Mouse (Mus musculus): ENCODE data around the gene Calu. TPM values are rescaled to one million over a fixed set of nuclear protein-coding genes. Genes with fewer than 3 reads are reported as not detected.

Gene Calu
- polyA plus RNA-seq, 1 experiment from 2014 or later, result 378 TPM

- 46% methylated on average over 1 of the region's 1 CpGs for WGBS
- Histone ChIP-seq H3K9me3 (no peaks in the 10 kb centered on the region), H3K27me3 (peaks cover 24% of the 10 kb centered on the region), H3K4me1 (peaks cover 16% of the 10 kb centered on the region), H3K4me2 (no peak overlapping the region), H3K4me3 (no peak overlapping the region), H3K9ac (no peak overlapping the region), H3K27ac (no peak overlapping the region), H3K36me3 (peaks cover 2% of the 10 kb centered on the region; the same call in 1 of the 2 replicates)
- no peak for ATAC-seq (ENCODE audit: insufficient number of reproducible peaks, insufficient read depth, low FRiP score, low TSS enrichment, low read depth)
Measured at GRCm38 (mm10) chr6:29394286-29394685, 46.4 kb downstream of the Calu start.

GRCm38 (mm10) chr6:29395910-29396713, 48.2 kb downstream of the Calu start, which contains the start of gene Ccdc136:
TSS of gene Ccdc136 (plus strand) at chr6:29396309.
- H3K27ac ChIP-seq, result peak within 1 kb of the TSS; percentile 73
- peak within 1 kb of the TSS; percentile 68 for H3K4me3 ChIP-seq
- H3K27me3 ChIP-seq, result peaks cover 24% of the 10 kb centered on the region
- peak within 1 kb of the TSS; percentile 78 for H3K9ac ChIP-seq
- H3K9me3 ChIP-seq, result no peaks in the 10 kb centered on the region
- 2% methylated on average over 45 of the region's 49 CpGs for WGBS
- ATAC-seq (ENCODE audit: insufficient number of reproducible peaks, insufficient read depth, low FRiP score, low TSS enrichment, low read depth), result peak; percentile 84
- peak within 1 kb of the TSS; percentile 89 for H3K4me2 ChIP-seq
- peaks cover 16% of the 10 kb centered on the region for H3K4me1 ChIP-seq
- peaks cover 5% of the 10 kb centered on the region; the same call in 1 of the 2 replicates for H3K36me3 ChIP-seq

- H3K4me1 ChIP-seq, result peaks cover 16% of the 10 kb centered on the region
- WGBS, result 5% methylated on average over 24 of the region's 24 CpGs
- H3K9ac ChIP-seq, result peak overlapping the region; percentile 78
- peak overlapping the region; percentile 89 for H3K4me2 ChIP-seq
- peak; percentile 61 for ATAC-seq (ENCODE audit: insufficient number of reproducible peaks, insufficient read depth, low FRiP score, low TSS enrichment, low read depth)
- H3K9me3 ChIP-seq, result no peaks in the 10 kb centered on the region
- peak overlapping the region; percentile 68 for H3K4me3 ChIP-seq
- H3K27me3 ChIP-seq, result peaks cover 23% of the 10 kb centered on the region
- H3K36me3 ChIP-seq, result peaks cover 8% of the 10 kb centered on the region; the same call in 1 of the 2 replicates
- H3K27ac ChIP-seq, result peak overlapping the region; percentile 73
Measured at GRCm38 (mm10) chr6:29396714-29397540, 49.1 kb downstream of the Calu start.

- Histone ChIP-seq H3K36me3 (peaks cover 8% of the 10 kb centered on the region; the same call in 1 of the 2 replicates), H3K27me3 (peaks cover 24% of the 10 kb centered on the region), H3K9ac (peak overlapping the region; percentile 78), H3K27ac (peak overlapping the region; percentile 73), H3K4me1 (peaks cover 17% of the 10 kb centered on the region), H3K4me3 (peak overlapping the region; percentile 68), H3K4me2 (peak overlapping the region; percentile 89), H3K9me3 (no peaks in the 10 kb centered on the region)
- ATAC-seq (ENCODE audit: insufficient number of reproducible peaks, insufficient read depth, low FRiP score, low TSS enrichment, low read depth), result peak; percentile 50; the same call in 1 of the 2 replicates
- 7% methylated on average over 6 of the region's 6 CpGs for WGBS
Measured at GRCm38 (mm10) chr6:29397575-29397974, 49.7 kb downstream of the Calu start.

- H3K4me1 ChIP-seq, result peaks cover 21% of the 10 kb centered on the region
- no peak for ATAC-seq (ENCODE audit: insufficient number of reproducible peaks, insufficient read depth, low FRiP score, low TSS enrichment, low read depth)
- H3K27ac ChIP-seq, result no peak overlapping the region
- H3K27me3 ChIP-seq, result peaks cover 11% of the 10 kb centered on the region
- H3K36me3 ChIP-seq, result peaks cover 8% of the 10 kb centered on the region; the same call in 1 of the 2 replicates
- H3K9ac ChIP-seq, result no peak overlapping the region
- 82% methylated on average over 4 of the region's 4 CpGs for WGBS
- H3K9me3 ChIP-seq, result no peaks in the 10 kb centered on the region
- H3K4me2 ChIP-seq, result no peak overlapping the region
- no peak overlapping the region for H3K4me3 ChIP-seq
Measured at GRCm38 (mm10) chr6:29399851-29400250, 52.0 kb downstream of the Calu start.

GRCm38 (mm10) chr6:29402693-29403342, 54.9 kb downstream of the Calu start:
- 5% methylated on average over 34 of the region's 34 CpGs for WGBS
- H3K4me3 ChIP-seq, result peak overlapping the region; percentile 25
- H3K4me2 ChIP-seq, result peak overlapping the region; percentile 50
- H3K9ac ChIP-seq, result no peak overlapping the region
- peaks cover 18% of the 10 kb centered on the region; the same call in 1 of the 2 replicates for H3K36me3 ChIP-seq
- H3K27me3 ChIP-seq, result peaks cover 3% of the 10 kb centered on the region; the same call in 1 of the 2 replicates
- H3K9me3 ChIP-seq, result no peaks in the 10 kb centered on the region
- no peak overlapping the region for H3K27ac ChIP-seq
- no peak for ATAC-seq (ENCODE audit: insufficient number of reproducible peaks, insufficient read depth, low FRiP score, low TSS enrichment, low read depth)
- peaks cover 8% of the 10 kb centered on the region for H3K4me1 ChIP-seq

- H3K9me3 ChIP-seq, result no peaks in the 10 kb centered on the region
Measured at GRCm38 (mm10) chr6:29406412-29406811, 58.5 kb downstream of the Calu start.

GRCm38 (mm10) chr6:29415446-29415845, 67.6 kb downstream of the Calu start:
- peaks cover 63% of the 10 kb centered on the region for H3K36me3 ChIP-seq

More at GRCm38 (mm10) chr6:29406412-29406811, 58.5 kb downstream of the Calu start:
- H3K4me3 ChIP-seq, result no peak overlapping the region
- no peak overlapping the region for H3K27ac ChIP-seq
- H3K27me3 ChIP-seq, result peaks cover 3% of the 10 kb centered on the region; the same call in 1 of the 2 replicates
- WGBS, result 90% methylated on average over 6 of the region's 6 CpGs
- H3K9ac ChIP-seq, result no peak overlapping the region
- peaks cover 36% of the 10 kb centered on the region for H3K36me3 ChIP-seq
- H3K4me2 ChIP-seq, result no peak overlapping the region
- peaks cover 5% of the 10 kb centered on the region for H3K4me1 ChIP-seq
- ATAC-seq (ENCODE audit: insufficient number of reproducible peaks, insufficient read depth, low FRiP score, low TSS enrichment, low read depth), result no peak

GRCm38 (mm10) chr6:29420596-29420995, 72.7 kb downstream of the Calu start:
- ATAC-seq (ENCODE audit: insufficient number of reproducible peaks, insufficient read depth, low FRiP score, low TSS enrichment, low read depth), result no peak
- Histone ChIP-seq H3K9ac (no peak overlapping the region), H3K4me3 (no peak overlapping the region), H3K4me1 (no peaks in the 10 kb centered on the region), H3K36me3 (peaks cover 31% of the 10 kb centered on the region), H3K27me3 (no peaks in the 10 kb centered on the region), H3K9me3 (no peaks in the 10 kb centered on the region), H3K27ac (no peak overlapping the region), H3K4me2 (no peak overlapping the region)
- 94% methylated on average over 2 of the region's 2 CpGs for WGBS

More at GRCm38 (mm10) chr6:29415446-29415845, 67.6 kb downstream of the Calu start:
- H3K4me2 ChIP-seq, result no peak overlapping the region
- no peaks in the 10 kb centered on the region for H3K27me3 ChIP-seq
- WGBS, result 85% methylated on average over 9 of the region's 9 CpGs
- H3K9me3 ChIP-seq, result no peaks in the 10 kb centered on the region
- no peak for ATAC-seq (ENCODE audit: insufficient number of reproducible peaks, insufficient read depth, low FRiP score, low TSS enrichment, low read depth)
- no peak overlapping the region for H3K27ac ChIP-seq
- H3K9ac ChIP-seq, result no peak overlapping the region
- H3K4me1 ChIP-seq, result no peaks in the 10 kb centered on the region
- no peak overlapping the region for H3K4me3 ChIP-seq

- no peak for ATAC-seq (ENCODE audit: insufficient number of reproducible peaks, insufficient read depth, low FRiP score, low TSS enrichment, low read depth)
- H3K4me2 ChIP-seq, result no peak overlapping the region
- H3K9ac ChIP-seq, result no peak overlapping the region
- no peak overlapping the region for H3K4me3 ChIP-seq
- WGBS, result 87% methylated on average over 8 of the region's 8 CpGs
- H3K9me3 ChIP-seq, result no peaks in the 10 kb centered on the region
- H3K4me1 ChIP-seq, result no peaks in the 10 kb centered on the region
- no peaks in the 10 kb centered on the region for H3K27me3 ChIP-seq
- no peak overlapping the region for H3K27ac ChIP-seq
- peaks cover 4% of the 10 kb centered on the region; the same call in 1 of the 2 replicates for H3K36me3 ChIP-seq
Measured at GRCm38 (mm10) chr6:29425118-29425517, 77.2 kb downstream of the Calu start.

GRCm38 (mm10) chr6:29426331-29426730, 78.5 kb downstream of the Calu start:
- Histone ChIP-seq H3K27ac (no peak overlapping the region), H3K9me3 (no peaks in the 10 kb centered on the region), H3K36me3 (no peaks in the 10 kb centered on the region), H3K4me2 (no peak overlapping the region), H3K4me1 (peaks cover 9% of the 10 kb centered on the region), H3K4me3 (no peak overlapping the region), H3K27me3 (peaks cover 3% of the 10 kb centered on the region; the same call in 1 of the 2 replicates), H3K9ac (no peak overlapping the region)
- 71% methylated on average over 6 of the region's 6 CpGs for WGBS
- ATAC-seq (ENCODE audit: insufficient number of reproducible peaks, insufficient read depth, low FRiP score, low TSS enrichment, low read depth), result no peak

Measured in embryonic facial prominence, embryonic 13.5 days (tissue).